Mouse (Mus musculus): Measurements from ENCODE around the gene 1700029H14Rik. TPM values are rescaled to one million over a fixed set of nuclear protein-coding genes. Genes with fewer than 3 reads are reported as not detected.

1700029H14Rik gene
- polyA plus RNA-seq, 1 experiment from 2014 or later: not detected

DNA sequence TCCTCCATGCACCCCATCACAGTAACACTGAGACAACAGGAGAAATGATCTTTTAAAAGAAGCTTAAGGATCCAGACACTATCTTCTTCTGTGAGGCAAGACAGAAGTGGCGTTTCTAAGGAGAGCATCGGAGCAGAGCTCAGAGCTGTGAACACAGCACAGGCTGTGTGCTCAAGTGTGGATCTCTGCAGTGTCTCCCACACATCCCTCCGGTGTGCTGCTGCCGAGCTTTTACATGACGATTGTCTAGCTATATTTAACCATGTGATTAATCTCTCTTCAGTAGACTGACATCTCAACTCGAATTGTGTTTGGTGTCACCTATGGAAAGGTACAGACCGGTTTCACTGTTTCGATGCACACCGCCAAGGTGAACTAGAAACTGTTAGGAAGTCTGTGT, 42.8 kb downstream of the 1700029H14Rik start:
- WGBS: 88% methylated on average over 9 of the region's 9 CpGs
- H3K27me3 ChIP-seq (replicated peaks): no peaks in the 10 kb centered on the region
- no peak overlapping the region for H3K9ac ChIP-seq (replicated peaks)
- H3K9me3 ChIP-seq (replicated peaks): no peaks in the 10 kb centered on the region
- H3K4me1 ChIP-seq: no peaks in the 10 kb centered on the region
- ATAC-seq (ENCODE audit: low FRiP score): no peak
- H3K4me3 ChIP-seq (replicated peaks): no peak overlapping the region
- no peak overlapping the region for H3K4me2 ChIP-seq
- no peak overlapping the region for H3K27ac ChIP-seq (replicated peaks)
- H3K36me3 ChIP-seq: no peaks in the 10 kb centered on the region

GRCm38 (mm10) chr8:13517284-13517781, 44.9 kb downstream of the 1700029H14Rik start:
- Histone ChIP-seq H3K9ac (replicated peaks) (no peak overlapping the region), H3K9me3 (replicated peaks) (no peaks in the 10 kb centered on the region), H3K4me3 (replicated peaks) (no peak overlapping the region), H3K4me2 (no peak overlapping the region), H3K4me1 (0 out of 2 replicates have a peak, but pooled peaks cover 3% of the 10 kb centered on the region), H3K27me3 (replicated peaks) (no peaks in the 10 kb centered on the region), H3K36me3 (no peaks in the 10 kb centered on the region), H3K27ac (replicated peaks) (no peak overlapping the region)
- no peak for ATAC-seq (ENCODE audit: low FRiP score)
- WGBS: 90% methylated on average over 6 of the region's 6 CpGs

GRCm38 (mm10) chr8:13516728-13517127, 45.5 kb downstream of the 1700029H14Rik start:
- H3K9ac ChIP-seq (replicated peaks): no peak overlapping the region
- no peak for ATAC-seq (ENCODE audit: low FRiP score)
- WGBS: 88% methylated on average over 5 of the region's 5 CpGs
- H3K27me3 ChIP-seq (replicated peaks): no peaks in the 10 kb centered on the region
- no peak overlapping the region for H3K27ac ChIP-seq (replicated peaks)
- no peak overlapping the region for H3K4me2 ChIP-seq
- no peak overlapping the region for H3K4me3 ChIP-seq (replicated peaks)
- H3K36me3 ChIP-seq: no peaks in the 10 kb centered on the region
- no peaks in the 10 kb centered on the region for H3K9me3 ChIP-seq (replicated peaks)
- 0 out of 2 replicates have a peak, but pooled peaks cover 3% of the 10 kb centered on the region for H3K4me1 ChIP-seq

DNA sequence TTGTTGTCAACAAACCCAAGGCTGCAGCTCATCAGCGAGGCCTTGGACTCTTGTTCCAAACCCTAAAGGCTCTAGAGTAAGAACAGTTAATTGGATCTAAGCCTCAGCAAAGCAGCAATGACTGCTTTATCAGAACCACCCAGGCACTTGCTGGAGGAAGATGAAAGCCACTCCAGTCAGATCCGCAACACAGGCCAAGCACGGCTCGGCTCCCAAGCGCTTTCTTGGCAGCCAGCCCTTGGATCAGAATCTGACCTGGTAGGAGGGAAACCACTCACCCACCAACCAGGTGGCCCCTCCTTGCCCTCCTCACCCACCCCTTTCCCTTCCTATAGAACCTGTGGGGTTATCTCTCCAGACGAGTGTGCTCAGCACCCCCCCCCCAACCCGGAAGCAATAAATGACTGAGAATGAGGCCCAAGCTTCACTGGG, 46.2 kb downstream of the 1700029H14Rik start:
- Histone ChIP-seq H3K9ac (replicated peaks) (no peak overlapping the region), H3K4me2 (no peak overlapping the region), H3K4me1 (0 out of 2 replicates have a peak, but pooled peaks cover 3% of the 10 kb centered on the region), H3K27me3 (replicated peaks) (no peaks in the 10 kb centered on the region), H3K9me3 (replicated peaks) (no peaks in the 10 kb centered on the region), H3K27ac (replicated peaks) (no peak overlapping the region), H3K36me3 (no peaks in the 10 kb centered on the region), H3K4me3 (replicated peaks) (no peak overlapping the region)
- no peak for ATAC-seq (ENCODE audit: low FRiP score)
- 72% methylated on average over 7 of the region's 7 CpGs for WGBS

DNA sequence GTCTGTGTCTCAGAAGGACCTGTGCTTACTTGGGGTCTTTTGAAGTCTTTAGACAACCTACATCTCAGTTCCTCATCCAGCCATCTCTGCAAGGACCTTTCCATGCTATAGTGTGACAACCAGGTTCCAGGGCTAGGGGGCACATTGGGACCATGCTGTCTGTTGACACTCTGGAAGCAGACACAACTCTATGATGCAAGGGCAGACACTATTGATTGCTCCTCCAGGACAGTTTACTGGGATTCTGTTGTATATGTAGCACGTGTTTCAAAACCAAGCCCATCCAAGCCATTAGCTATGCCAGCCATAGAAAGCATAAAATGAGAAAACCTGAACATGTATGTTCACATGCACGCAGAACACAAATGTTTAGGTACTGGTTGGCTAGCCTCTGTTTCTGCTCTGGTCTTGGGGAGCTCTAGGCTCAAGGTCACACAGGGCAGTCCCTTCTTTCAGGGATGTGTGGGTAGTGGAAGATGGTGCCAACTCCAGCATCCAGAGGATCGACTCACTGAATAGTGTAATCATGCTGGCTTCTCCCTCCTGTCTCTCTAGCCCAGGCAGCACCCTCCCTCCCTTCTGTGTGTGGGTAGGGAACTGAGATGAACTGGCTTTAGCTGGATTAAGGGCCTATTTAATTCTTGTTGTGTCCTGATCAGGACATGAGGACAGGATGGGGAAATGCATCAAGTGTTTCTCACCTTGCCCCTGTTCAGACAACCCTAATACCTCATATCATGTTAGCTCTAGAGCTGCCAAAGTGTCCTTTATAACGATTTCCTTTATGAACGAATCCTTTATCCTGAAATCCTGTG, 48.5 kb downstream of the 1700029H14Rik start:
- Histone ChIP-seq H3K36me3 (no peaks in the 10 kb centered on the region), H3K27me3 (replicated peaks) (no peaks in the 10 kb centered on the region), H3K4me2 (no peak overlapping the region), H3K9ac (replicated peaks) (no peak overlapping the region), H3K4me3 (replicated peaks) (no peak overlapping the region), H3K9me3 (replicated peaks) (no peaks in the 10 kb centered on the region), H3K4me1 (0 out of 2 replicates have a peak, but pooled peaks cover 3% of the 10 kb centered on the region), H3K27ac (replicated peaks) (no peak overlapping the region)
- 84% methylated on average over 5 of the region's 5 CpGs for WGBS
- ATAC-seq (ENCODE audit: low FRiP score): no peak

GRCm38 (mm10) chr8:13512677-13513076, 49.6 kb downstream of the 1700029H14Rik start:
- Histone ChIP-seq H3K9ac (replicated peaks) (no peak overlapping the region), H3K27ac (replicated peaks) (no peak overlapping the region), H3K27me3 (replicated peaks) (no peaks in the 10 kb centered on the region), H3K9me3 (replicated peaks) (no peaks in the 10 kb centered on the region), H3K4me3 (replicated peaks) (no peak overlapping the region), H3K4me1 (0 out of 2 replicates have a peak, but pooled peaks cover 3% of the 10 kb centered on the region), H3K4me2 (no peak overlapping the region), H3K36me3 (no peaks in the 10 kb centered on the region)
- WGBS: 65% methylated on average over 6 of the region's 6 CpGs
- no peak for ATAC-seq (ENCODE audit: low FRiP score)

GRCm38 (mm10) chr8:13512016-13512415, 50.2 kb downstream of the 1700029H14Rik start:
- 78% methylated on average over 5 of the region's 5 CpGs for WGBS
- no peak for ATAC-seq (ENCODE audit: low FRiP score)
- no peak overlapping the region for H3K4me3 ChIP-seq (replicated peaks)

GRCm38 (mm10) chr8:13507284-13507937, 54.9 kb downstream of the 1700029H14Rik start:
- WGBS: 84% methylated on average over 3 of the region's 3 CpGs
- Histone ChIP-seq H3K4me3 (replicated peaks) (no peak overlapping the region), H3K9me3 (replicated peaks) (no peaks in the 10 kb centered on the region), H3K4me2 (no peak overlapping the region), H3K36me3 (no peaks in the 10 kb centered on the region), H3K27me3 (replicated peaks) (no peaks in the 10 kb centered on the region), H3K27ac (replicated peaks) (no peak overlapping the region), H3K4me1 (no peaks in the 10 kb centered on the region), H3K9ac (replicated peaks) (no peak overlapping the region)
- ATAC-seq (ENCODE audit: low FRiP score): no peak

More at GRCm38 (mm10) chr8:13512016-13512415, 50.2 kb downstream of the 1700029H14Rik start:
- 0 out of 2 replicates have a peak, but pooled peaks cover 3% of the 10 kb centered on the region for H3K4me1 ChIP-seq
- H3K9ac ChIP-seq (replicated peaks): no peak overlapping the region
- H3K9me3 ChIP-seq (replicated peaks): no peaks in the 10 kb centered on the region
- no peak overlapping the region for H3K4me2 ChIP-seq
- H3K27me3 ChIP-seq (replicated peaks): no peaks in the 10 kb centered on the region
- H3K27ac ChIP-seq (replicated peaks): no peak overlapping the region
- no peaks in the 10 kb centered on the region for H3K36me3 ChIP-seq

DNA sequence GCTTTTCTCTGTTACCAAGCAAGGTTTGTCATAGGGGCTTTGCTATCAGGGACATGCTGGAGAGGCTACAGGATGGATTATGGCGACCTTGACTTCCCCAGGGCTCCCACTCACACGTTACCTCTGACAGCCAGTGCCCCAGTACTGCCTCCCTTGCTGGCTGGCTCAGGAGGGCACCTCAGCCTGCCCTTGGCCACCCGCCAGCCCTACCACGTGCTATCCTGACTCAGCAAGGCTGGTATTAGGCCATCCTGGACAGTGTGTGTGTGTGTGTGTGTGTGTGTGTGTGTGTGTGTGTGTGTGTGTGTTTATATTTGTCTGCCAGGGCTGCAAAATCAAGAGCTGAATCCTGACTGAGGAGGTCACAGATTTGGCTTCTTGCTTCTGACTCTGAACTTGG, 55.4 kb downstream of the 1700029H14Rik start:
- no peak overlapping the region for H3K4me3 ChIP-seq (replicated peaks)
- no peak overlapping the region for H3K4me2 ChIP-seq
- no peaks in the 10 kb centered on the region for H3K36me3 ChIP-seq
- H3K9me3 ChIP-seq (replicated peaks): no peaks in the 10 kb centered on the region
- H3K27ac ChIP-seq (replicated peaks): no peak overlapping the region
- H3K27me3 ChIP-seq (replicated peaks): no peaks in the 10 kb centered on the region
- H3K9ac ChIP-seq (replicated peaks): no peak overlapping the region
- no peaks in the 10 kb centered on the region for H3K4me1 ChIP-seq
- no peak for ATAC-seq (ENCODE audit: low FRiP score)
- 59% methylated on average over 4 of the region's 4 CpGs for WGBS

DNA sequence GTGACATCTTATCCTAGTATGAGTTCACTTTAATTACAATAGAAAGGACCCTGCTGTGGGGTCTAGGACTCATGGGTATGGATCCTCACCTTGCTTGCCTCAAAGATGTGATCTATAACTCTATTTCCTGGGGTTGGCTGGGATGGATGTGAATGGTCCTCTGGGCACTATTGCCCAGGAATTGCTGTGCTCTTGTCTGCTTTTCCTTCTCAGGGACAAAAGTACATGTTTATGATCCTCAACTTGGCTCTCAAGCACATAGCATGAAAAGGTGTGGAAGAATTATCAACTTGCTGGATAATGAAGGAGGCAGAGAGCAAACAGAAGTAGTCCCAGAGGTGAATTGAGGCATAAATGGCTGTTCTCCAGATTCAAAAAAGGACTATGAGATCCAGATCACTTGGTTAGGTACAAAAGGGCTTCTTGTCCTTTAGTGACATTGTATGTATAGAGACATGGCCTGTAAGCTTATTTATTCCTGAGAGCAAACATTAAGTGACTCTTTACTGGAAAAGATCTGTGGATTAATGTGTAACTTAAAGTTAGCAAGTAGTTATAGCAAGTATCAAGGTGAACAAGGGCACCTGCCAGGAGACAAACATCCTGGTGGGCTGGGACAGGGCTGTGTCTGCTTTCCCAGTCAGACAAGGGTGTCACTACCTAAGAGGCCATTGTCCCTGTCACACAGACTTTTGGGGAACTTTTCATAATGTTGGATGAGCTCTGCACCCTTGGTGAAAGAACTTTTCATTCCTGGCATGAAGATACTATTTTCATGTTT, 57.2 kb downstream of the 1700029H14Rik start:
- Histone ChIP-seq H3K36me3 (no peaks in the 10 kb centered on the region), H3K9ac (replicated peaks) (no peak overlapping the region), H3K27me3 (replicated peaks) (no peaks in the 10 kb centered on the region), H3K4me2 (no peak overlapping the region), H3K9me3 (replicated peaks) (no peaks in the 10 kb centered on the region), H3K4me3 (replicated peaks) (no peak overlapping the region), H3K27ac (replicated peaks) (no peak overlapping the region), H3K4me1 (no peaks in the 10 kb centered on the region)
- ATAC-seq (ENCODE audit: low FRiP score): no peak

GRCm38 (mm10) chr8:13503936-13504606, 58.2 kb downstream of the 1700029H14Rik start:
- Histone ChIP-seq H3K36me3 (no peaks in the 10 kb centered on the region), H3K9me3 (replicated peaks) (no peaks in the 10 kb centered on the region), H3K4me3 (replicated peaks) (no peak overlapping the region), H3K27me3 (replicated peaks) (no peaks in the 10 kb centered on the region), H3K27ac (replicated peaks) (no peak overlapping the region), H3K4me1 (no peaks in the 10 kb centered on the region), H3K9ac (replicated peaks) (no peak overlapping the region), H3K4me2 (no peak overlapping the region)
- 84% methylated on average over 8 of the region's 8 CpGs for whole genome bisulfite sequencing
- ATAC-seq (ENCODE audit: low FRiP score): no peak

Data from neural tube, embryonic 15.5 days (tissue).